Mouse (Mus musculus) embryonic fibroblast, embryonic 13.5 days (primary cell): Measurements from ENCODE around the gene Drd3.

Experiments
- CTCF ChIP-seq: IDR thresholded peaks from 2 replicates; pipeline ENCODE4 v1.5.1; 2011; ENCODE audit warnings: mild to moderate bottlenecking, control low read depth, low read length, moderate library complexity, borderline replicate concordance; ENCODE audit not compliant: insufficient read depth
- POLR2A ChIP-seq: IDR thresholded peaks from 2 replicates; pipeline ENCODE4 v1.6.1; 2011; ENCODE audit warnings: low read depth, mild to moderate bottlenecking, control low read depth, low read length, moderate library complexity

- no peak for TF ChIP-seq POLR2A
- no peak for TF ChIP-seq CTCF
Observed at GRCm38 (mm10) chr16:43732496-43732895, 21.3 kb upstream of the Drd3 start.
